Comparison of ENCODE assay signal across 12 mouse cellular contexts in genomic region chr10:127263631-127264030, GRCm38 (mm10). TPM values are rescaled to one million over a fixed set of nuclear protein-coding genes. Genes with fewer than 3 reads are reported as not detected.
A peak's percentile ranks its signal among the peaks of the same experiment; 100 is the strongest.
DNase-seq lines count a peak whose midpoint lies in the region; ATAC-seq and TF ChIP-seq lines count a peak whose summit lies in the region.
"Had no signal": no experiment of that assay in that cellular context is flagged by ENCODE, and none has a peak within 500 bp of the region (broad histone marks: within the 10 kb centered on the region; RNA-seq: fewer than 3 reads in every experiment).

No protein-coding gene starts in this region.

- no peaks in the 10 kb centered on the region for H3K27me3 ChIP-seq in liver, adult 2 months (ENCODE audit: control insufficient read depth, insufficient read depth, low read length)
- peaks cover 3% of the 10 kb centered on the region; the same call in 1 of the 2 replicates for H3K27me3 ChIP-seq in forebrain, embryonic 15.5 days
- H3K27me3 ChIP-seq in midbrain, embryonic 15.5 days (replicated peaks): no peaks in the 10 kb centered on the region
- H3K27me3 ChIP-seq in intestine, embryonic 16.5 days (replicated peaks; ENCODE audit: control insufficient read depth, insufficient read depth, low read length): peaks cover 5% of the 10 kb centered on the region

- 0 out of 2 replicates have a peak, but pooled peaks cover under 1% of the 10 kb centered on the region for H3K36me3 ChIP-seq in liver, adult 2 months (ENCODE audit: control insufficient read depth, insufficient read depth, low read length)
- H3K36me3 ChIP-seq in forebrain, embryonic 15.5 days: 0 out of 2 replicates have a peak, but pooled peaks cover 5% of the 10 kb centered on the region
- no peaks in the 10 kb centered on the region for H3K36me3 ChIP-seq in midbrain, embryonic 15.5 days (replicated peaks)
- no peaks in the 10 kb centered on the region for H3K36me3 ChIP-seq in intestine, embryonic 16.5 days (ENCODE audit: control insufficient read depth, insufficient read depth, low read length)

- no peak overlapping the region for H3K4me3 ChIP-seq in liver, adult 2 months (ENCODE audit: insufficient read depth, low read depth, low read length)
- peak overlapping the region; percentile 86 for H3K4me3 ChIP-seq in forebrain, embryonic 15.5 days
- peak overlapping the region; percentile 59 for H3K4me3 ChIP-seq in midbrain, embryonic 15.5 days
- H3K4me3 ChIP-seq in intestine, embryonic 16.5 days (ENCODE audit: low read length): no peak overlapping the region

- peaks cover 8% of the 10 kb centered on the region for H3K4me1 ChIP-seq in liver, adult 2 months (ENCODE audit: control insufficient read depth, insufficient read depth, low read length)
- H3K4me1 ChIP-seq in forebrain, embryonic 15.5 days: peaks cover 66% of the 10 kb centered on the region
- H3K4me1 ChIP-seq in midbrain, embryonic 15.5 days: peaks cover 57% of the 10 kb centered on the region
- H3K4me1 ChIP-seq in intestine, embryonic 16.5 days (ENCODE audit: control insufficient read depth, insufficient read depth, low read length): peaks cover 16% of the 10 kb centered on the region

- no peak for TF ChIP-seq POLR2A in liver, adult 2 months (IDR thresholded peaks at IDR 0.05; ENCODE audit: extremely low read depth, insufficient read depth, low read length)

- no peak overlapping the region for H3K27ac ChIP-seq in liver, adult 2 months (replicated peaks; ENCODE audit: insufficient read depth, low read depth, low read length)
- H3K27ac ChIP-seq in forebrain, embryonic 15.5 days (replicated peaks): peak overlapping the region; percentile 92; the same call in 1 of the 2 replicates
- peak overlapping the region; percentile 89 for H3K27ac ChIP-seq in midbrain, embryonic 15.5 days
- no peak overlapping the region for H3K27ac ChIP-seq in intestine, embryonic 16.5 days (ENCODE audit: low read length)
- H3K27ac ChIP-seq: embryonic facial prominence, embryonic 12.5 days had no signal

- H3K79me2 ChIP-seq in liver, adult 2 months (ENCODE audit: control insufficient read depth, insufficient read depth, low read length): peaks cover 14% of the 10 kb centered on the region; the same call in 1 of the 2 replicates

- H3K4me2 ChIP-seq in forebrain, embryonic 15.5 days (replicated peaks): peak overlapping the region; percentile 79
- H3K4me2 ChIP-seq in midbrain, embryonic 15.5 days: peak overlapping the region; percentile 75
- no peak overlapping the region for H3K4me2 ChIP-seq in intestine, embryonic 16.5 days (ENCODE audit: low read depth, low read length)

- TF ChIP-seq CTCF in liver, adult 2 months (IDR thresholded peaks at IDR 0.05; ENCODE audit: low read depth, low read length): no peak

- no peaks in the 10 kb centered on the region for H3K9me3 ChIP-seq in forebrain, embryonic 15.5 days
- no peaks in the 10 kb centered on the region for H3K9me3 ChIP-seq in midbrain, embryonic 15.5 days
- H3K9me3 ChIP-seq in intestine, embryonic 16.5 days (ENCODE audit: control insufficient read depth, low read length): no peaks in the 10 kb centered on the region
- H3K9me3 ChIP-seq: embryonic facial prominence, embryonic 12.5 days had no signal

- no peak overlapping the region for H3K9ac ChIP-seq in liver, adult 2 months (ENCODE audit: low read depth, low read length)
- H3K9ac ChIP-seq in forebrain, embryonic 15.5 days (replicated peaks): peak overlapping the region; percentile 84; the same call in 1 of the 2 replicates
- peak overlapping the region; percentile 69 for H3K9ac ChIP-seq in midbrain, embryonic 15.5 days
- H3K9ac ChIP-seq in intestine, embryonic 16.5 days (ENCODE audit: low read depth, low read length): no peak overlapping the region

- no peak for ATAC-seq in forebrain, embryonic 15.5 days (replicated peaks)
- no peak for ATAC-seq in midbrain, embryonic 15.5 days (replicated peaks)
- no peak for ATAC-seq in intestine, embryonic 16.5 days

- WGBS in liver, adult 2 months: 47% methylated on average over 3 of the region's 3 CpGs
- 45% methylated on average over 3 of the region's 3 CpGs for WGBS in forebrain, embryonic 15.5 days
- 42% methylated on average over 3 of the region's 3 CpGs for WGBS in midbrain, embryonic 15.5 days
- 59% methylated on average over 3 of the region's 3 CpGs for WGBS in intestine, embryonic 16.5 days

- peak; percentile 28 to 38 for DNase-seq in cerebellum, postnatal 10 days
- DNase-seq in cerebellum, postnatal 14 days: no peak
- peak; percentile 26 for DNase-seq in liver, adult 2 months (ENCODE audit: extremely low read depth, low read depth, low spot score)
- DNase-seq in liver: no peak
- DNase-seq in adrenal gland, adult 2 months: no peak
- DNase-seq: adrenal gland, adult 8-10 months; heart, postnatal 36 days; kidney, postnatal 10 days had no signal

RNA-seq across cellular contexts. Expression of gene Kif5a, which starts 0.5 kb away (rescaled TPM):
- total RNA-seq in liver, adult 2 months (2014; rRNA removed): 0.55 and 0.74 TPM in 2 replicates
- 5.0 and 10.7 TPM in 2 replicates for polyA plus RNA-seq in liver, adult 2 months (2012; rRNA removed)
- polyA plus RNA-seq in forebrain, embryonic 15.5 days (2015; fragmentation: Nextera tagmentation; extraction: Ambion mirVana): 76.4 and 80.6 TPM in 2 replicates
- polyA plus RNA-seq in midbrain, embryonic 15.5 days (2015; fragmentation: Nextera tagmentation; extraction: Ambion mirVana): 99.0 and 103 TPM in 2 replicates
- total RNA-seq in adrenal gland, adult 2 months (2021): 1 to 10 TPM; 6.2 to 7.8 TPM
- polyA plus RNA-seq in adrenal gland, adult 2 months (2012; rRNA removed): 28.9 and 30.1 TPM in 2 replicates
- polyA plus RNA-seq in intestine, embryonic 16.5 days (2015; fragmentation: Nextera tagmentation; extraction: Ambion mirVana): 5.2 and 5.3 TPM in 2 replicates

RNA-seq across cellular contexts. Expression of gene Dctn2, which starts 2.5 kb away (rescaled TPM):
- total RNA-seq in liver, adult 2 months (2014; rRNA removed): 71.3 and 78.5 TPM in 2 replicates
- 122 and 132 TPM in 2 replicates for polyA plus RNA-seq in liver, adult 2 months (2012; rRNA removed)
- 320 and 321 TPM in 2 replicates for polyA plus RNA-seq in forebrain, embryonic 15.5 days (2015; fragmentation: Nextera tagmentation; extraction: Ambion mirVana)
- polyA plus RNA-seq in midbrain, embryonic 15.5 days (2015; fragmentation: Nextera tagmentation; extraction: Ambion mirVana): 355 and 362 TPM in 2 replicates
- total RNA-seq in adrenal gland, adult 2 months (2021): 100 to 1,000 TPM; 149 to 168 TPM
- 205 and 234 TPM in 2 replicates for polyA plus RNA-seq in adrenal gland, adult 2 months (2012; rRNA removed)
- polyA plus RNA-seq in intestine, embryonic 16.5 days (2015; fragmentation: Nextera tagmentation; extraction: Ambion mirVana): 162 and 170 TPM in 2 replicates

RNA-seq across cellular contexts. Expression of gene Mbd6, which starts 25.2 kb away (rescaled TPM):
- 1.0 and 2.6 TPM in 2 replicates for total RNA-seq in liver, adult 2 months (2014; rRNA removed)
- 14.4 and 19.2 TPM in 2 replicates for polyA plus RNA-seq in liver, adult 2 months (2012; rRNA removed)
- polyA plus RNA-seq in forebrain, embryonic 15.5 days (2015; fragmentation: Nextera tagmentation; extraction: Ambion mirVana): 17.4 and 17.5 TPM in 2 replicates
- 16.2 and 18.8 TPM in 2 replicates for polyA plus RNA-seq in midbrain, embryonic 15.5 days (2015; fragmentation: Nextera tagmentation; extraction: Ambion mirVana)
- 10 to 100 TPM; 39.7 to 45.0 TPM for total RNA-seq in adrenal gland, adult 2 months (2021)
- polyA plus RNA-seq in adrenal gland, adult 2 months (2012; rRNA removed): 99.9 and 105 TPM in 2 replicates
- polyA plus RNA-seq in intestine, embryonic 16.5 days (2015; fragmentation: Nextera tagmentation; extraction: Ambion mirVana): 9.9 and 11.1 TPM in 2 replicates

RNA-seq across cellular contexts. Expression of gene Mars, which starts 48.0 kb away (rescaled TPM):
- 59.6 and 67.3 TPM in 2 replicates for total RNA-seq in liver, adult 2 months (2014; rRNA removed)
- polyA plus RNA-seq in liver, adult 2 months (2012; rRNA removed): 65.6 and 70.7 TPM in 2 replicates
- 130 and 137 TPM in 2 replicates for polyA plus RNA-seq in forebrain, embryonic 15.5 days (2015; fragmentation: Nextera tagmentation; extraction: Ambion mirVana)
- polyA plus RNA-seq in midbrain, embryonic 15.5 days (2015; fragmentation: Nextera tagmentation; extraction: Ambion mirVana): 121 and 123 TPM in 2 replicates
- 100 to 1,000 TPM; 106 to 128 TPM for total RNA-seq in adrenal gland, adult 2 months (2021)
- polyA plus RNA-seq in adrenal gland, adult 2 months (2012; rRNA removed): 90.6 and 111 TPM in 2 replicates
- polyA plus RNA-seq in intestine, embryonic 16.5 days (2015; fragmentation: Nextera tagmentation; extraction: Ambion mirVana): 96.8 and 108 TPM in 2 replicates

RNA-seq across cellular contexts. Expression of gene Pip4k2c, which starts 52.2 kb away (rescaled TPM):
- 8.9 and 10.7 TPM in 2 replicates for total RNA-seq in liver, adult 2 months (2014; rRNA removed)
- 13.0 and 13.9 TPM in 2 replicates for polyA plus RNA-seq in liver, adult 2 months (2012; rRNA removed)
- 24.9 and 26.1 TPM in 2 replicates for polyA plus RNA-seq in forebrain, embryonic 15.5 days (2015; fragmentation: Nextera tagmentation; extraction: Ambion mirVana)
- polyA plus RNA-seq in midbrain, embryonic 15.5 days (2015; fragmentation: Nextera tagmentation; extraction: Ambion mirVana): 17.9 and 18.7 TPM in 2 replicates
- total RNA-seq in adrenal gland, adult 2 months (2021): 10 to 100 TPM; 41.6 to 47.8 TPM
- 21.7 and 22.5 TPM in 2 replicates for polyA plus RNA-seq in adrenal gland, adult 2 months (2012; rRNA removed)
- 40.3 and 44.5 TPM in 2 replicates for polyA plus RNA-seq in intestine, embryonic 16.5 days (2015; fragmentation: Nextera tagmentation; extraction: Ambion mirVana)

Comparison
In these comparisons a context has a peak if more than half of its experiments do, and no peak if none do; other contexts are left out.
1. DNase-seq: peak in cerebellum, postnatal 10 days (2 of 2) and liver, adult 2 months (single experiment); none in cerebellum, postnatal 14 days (0 of 2), liver (single experiment) and adrenal gland, adult 2 months (single experiment).
2. H3K27ac ChIP-seq: peak in forebrain, embryonic 15.5 days (single experiment) and midbrain, embryonic 15.5 days (single experiment); none in liver, adult 2 months (single experiment) and intestine, embryonic 16.5 days (single experiment).
3. H3K4me3 ChIP-seq: peak in forebrain, embryonic 15.5 days (single experiment) and midbrain, embryonic 15.5 days (single experiment); none in liver, adult 2 months (single experiment) and intestine, embryonic 16.5 days (single experiment).
4. H3K9ac ChIP-seq: peak in forebrain, embryonic 15.5 days (single experiment) and midbrain, embryonic 15.5 days (single experiment); none in liver, adult 2 months (single experiment) and intestine, embryonic 16.5 days (single experiment).